Mouse (Mus musculus): ENCODE measurements around the gene Trio. TPM values are rescaled to one million over a fixed set of nuclear protein-coding genes. Genes with fewer than 3 reads are reported as not detected.

Gene Trio
- polyA plus RNA-seq, 1 experiment from 2014 or later: 60.8 TPM

DNA sequence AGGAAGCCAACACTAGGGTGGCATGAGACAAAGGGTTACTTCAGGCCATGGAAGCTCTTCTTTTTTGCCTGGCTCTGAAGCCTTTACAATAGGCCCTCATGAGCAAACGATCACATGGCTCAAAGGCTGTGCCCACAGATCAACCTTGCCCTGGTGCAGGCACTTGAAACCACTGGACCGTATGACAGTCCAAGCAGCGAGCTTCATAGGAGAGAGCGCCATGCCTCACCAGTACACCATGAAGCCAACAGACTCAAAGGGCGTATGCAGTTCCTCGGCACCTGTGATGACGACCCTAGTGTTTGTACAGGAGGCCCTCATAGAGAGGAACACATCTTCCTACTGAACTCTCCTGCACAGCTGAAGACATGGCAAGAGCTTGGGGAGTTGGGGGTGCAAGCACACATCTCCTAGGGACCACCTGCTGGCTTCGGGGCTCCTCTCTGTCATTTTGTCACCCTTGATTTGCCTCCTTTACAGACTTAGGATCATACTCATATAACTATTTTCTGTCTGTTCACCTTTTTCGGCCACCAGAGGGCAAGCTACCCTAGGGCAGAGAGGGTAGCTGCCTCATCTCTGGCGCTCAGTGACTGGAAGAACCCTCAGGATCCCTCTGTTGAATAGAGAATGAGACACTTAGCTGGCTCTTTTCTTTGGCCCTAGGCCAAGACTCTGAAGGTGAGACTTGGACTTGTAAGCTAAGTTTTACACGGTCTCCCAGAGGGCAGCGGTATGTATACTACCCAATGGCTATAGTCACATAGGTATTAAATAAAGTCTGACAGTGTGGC lies 273.8 kb downstream of the Trio start:
- peak; percentile 66 for ATAC-seq (ENCODE audit: low read depth)
- 77% methylated on average over 12 of the region's 12 CpGs for WGBS

GRCm38 (mm10) chr15:27748739-27749138 lies 276.9 kb downstream of the Trio start:
- H3K4me3 ChIP-seq (ENCODE audit: low read depth, low read length): no peak overlapping the region
- 73% methylated on average over 8 of the region's 8 CpGs for WGBS
- no peaks in the 10 kb centered on the region for H3K27me3 ChIP-seq (replicated peaks; ENCODE audit: control insufficient read depth, insufficient read depth, low read length)
- H3K4me2 ChIP-seq (ENCODE audit: low read depth, low read length): no peak overlapping the region
- ATAC-seq (ENCODE audit: low read depth): no peak
- no peaks in the 10 kb centered on the region for H3K4me1 ChIP-seq (ENCODE audit: control insufficient read depth, insufficient read depth, low read length)
- no peak for DNase-seq (ENCODE audit: low spot score)
- H3K36me3 ChIP-seq (ENCODE audit: control insufficient read depth, insufficient read depth, low read length): peaks cover 97% of the 10 kb centered on the region
- no peaks in the 10 kb centered on the region for H3K9me3 ChIP-seq (ENCODE audit: control insufficient read depth, low read length)
- no peak overlapping the region for H3K9ac ChIP-seq (ENCODE audit: low read depth, low read length)
- H3K27ac ChIP-seq (replicated peaks; ENCODE audit: low read depth, low read length): no peak overlapping the region

More for the DNA sequence above, 273.8 kb downstream of the Trio start:
- Histone ChIP-seq H3K4me1 (ENCODE audit: control insufficient read depth, insufficient read depth, low read length) (no peaks in the 10 kb centered on the region), H3K36me3 (ENCODE audit: control insufficient read depth, insufficient read depth, low read length) (peaks cover 99% of the 10 kb centered on the region), H3K4me3 (ENCODE audit: low read depth, low read length) (no peak overlapping the region), H3K9ac (ENCODE audit: low read depth, low read length) (no peak overlapping the region), H3K9me3 (ENCODE audit: control insufficient read depth, low read length) (no peaks in the 10 kb centered on the region), H3K4me2 (ENCODE audit: low read depth, low read length) (no peak overlapping the region), H3K27ac (replicated peaks; ENCODE audit: low read depth, low read length) (0 out of 2 replicates have a peak overlapping the region, but pooled peaks have one; percentile 17), H3K27me3 (replicated peaks; ENCODE audit: control insufficient read depth, insufficient read depth, low read length) (no peaks in the 10 kb centered on the region)
- peak; percentile 87 for DNase-seq (ENCODE audit: low spot score)

- no peaks in the 10 kb centered on the region for H3K9me3 ChIP-seq (ENCODE audit: control insufficient read depth, low read length)
- H3K4me2 ChIP-seq (ENCODE audit: low read depth, low read length): no peak overlapping the region
- no peak for ATAC-seq (ENCODE audit: low read depth)
- no peaks in the 10 kb centered on the region for H3K4me1 ChIP-seq (ENCODE audit: control insufficient read depth, insufficient read depth, low read length)
- WGBS: 90% methylated on average over 18 of the region's 18 CpGs
- no peak overlapping the region for H3K9ac ChIP-seq (ENCODE audit: low read depth, low read length)
- DNase-seq (ENCODE audit: low spot score): no peak
- no peaks in the 10 kb centered on the region for H3K27me3 ChIP-seq (replicated peaks; ENCODE audit: control insufficient read depth, insufficient read depth, low read length)
- no peak overlapping the region for H3K27ac ChIP-seq (replicated peaks; ENCODE audit: low read depth, low read length)
- peaks cover 99% of the 10 kb centered on the region for H3K36me3 ChIP-seq (ENCODE audit: control insufficient read depth, insufficient read depth, low read length)
- H3K4me3 ChIP-seq (ENCODE audit: low read depth, low read length): no peak overlapping the region
Observed at GRCm38 (mm10) chr15:27747512-27747911, 278.1 kb downstream of the Trio start.

GRCm38 (mm10) chr15:27744995-27745394 lies 280.7 kb downstream of the Trio start:
- no peak for DNase-seq (ENCODE audit: low spot score)
- H3K9me3 ChIP-seq (ENCODE audit: control insufficient read depth, low read length): no peaks in the 10 kb centered on the region
- no peak overlapping the region for H3K9ac ChIP-seq (ENCODE audit: low read depth, low read length)
- H3K27me3 ChIP-seq (replicated peaks; ENCODE audit: control insufficient read depth, insufficient read depth, low read length): no peaks in the 10 kb centered on the region
- 0 out of 2 replicates have a peak, but pooled peaks have one; percentile 5 for ATAC-seq (ENCODE audit: low read depth)
- WGBS: 85% methylated on average over 5 of the region's 5 CpGs
- H3K27ac ChIP-seq (replicated peaks; ENCODE audit: low read depth, low read length): no peak overlapping the region
- no peak overlapping the region for H3K4me2 ChIP-seq (ENCODE audit: low read depth, low read length)
- peaks cover 94% of the 10 kb centered on the region for H3K36me3 ChIP-seq (ENCODE audit: control insufficient read depth, insufficient read depth, low read length)
- no peaks in the 10 kb centered on the region for H3K4me1 ChIP-seq (ENCODE audit: control insufficient read depth, insufficient read depth, low read length)
- no peak overlapping the region for H3K4me3 ChIP-seq (ENCODE audit: low read depth, low read length)

GRCm38 (mm10) chr15:27740080-27740479 lies 285.6 kb downstream of the Trio start:
- H3K27ac ChIP-seq (replicated peaks; ENCODE audit: low read depth, low read length): no peak overlapping the region
- DNase-seq (ENCODE audit: low spot score) (no peak), ATAC-seq (ENCODE audit: low read depth) (no peak)
- whole genome bisulfite sequencing: 80% methylated on average over 7 of the region's 7 CpGs
- peaks cover 87% of the 10 kb centered on the region for H3K36me3 ChIP-seq (ENCODE audit: control insufficient read depth, insufficient read depth, low read length)
- no peaks in the 10 kb centered on the region for H3K4me1 ChIP-seq (ENCODE audit: control insufficient read depth, insufficient read depth, low read length)
- no peak overlapping the region for H3K4me2 ChIP-seq (ENCODE audit: low read depth, low read length)
- H3K9me3 ChIP-seq (ENCODE audit: control insufficient read depth, low read length): no peaks in the 10 kb centered on the region
- H3K4me3 ChIP-seq (ENCODE audit: low read depth, low read length): no peak overlapping the region
- no peak overlapping the region for H3K9ac ChIP-seq (ENCODE audit: low read depth, low read length)
- H3K27me3 ChIP-seq (replicated peaks; ENCODE audit: control insufficient read depth, insufficient read depth, low read length): no peaks in the 10 kb centered on the region

GRCm38 (mm10) chr15:27731818-27732217 lies 293.8 kb downstream of the Trio start:
- no peak overlapping the region for H3K9ac ChIP-seq (ENCODE audit: low read depth, low read length)
- no peaks in the 10 kb centered on the region for H3K9me3 ChIP-seq (ENCODE audit: control insufficient read depth, low read length)
- H3K4me3 ChIP-seq (ENCODE audit: low read depth, low read length): no peak overlapping the region
- H3K36me3 ChIP-seq (ENCODE audit: control insufficient read depth, insufficient read depth, low read length): peaks cover 62% of the 10 kb centered on the region
- ATAC-seq (ENCODE audit: low read depth) (no peak), DNase-seq (ENCODE audit: low spot score) (no peak)
- H3K4me1 ChIP-seq (ENCODE audit: control insufficient read depth, insufficient read depth, low read length): no peaks in the 10 kb centered on the region
- WGBS: 89% methylated on average over 4 of the region's 4 CpGs
- no peak overlapping the region for H3K27ac ChIP-seq (replicated peaks; ENCODE audit: low read depth, low read length)
- H3K4me2 ChIP-seq (ENCODE audit: low read depth, low read length): no peak overlapping the region
- H3K27me3 ChIP-seq (replicated peaks; ENCODE audit: control insufficient read depth, insufficient read depth, low read length): no peaks in the 10 kb centered on the region

GRCm38 (mm10) chr15:27726228-27726627 lies 299.4 kb downstream of the Trio start:
- no peak overlapping the region for H3K9ac ChIP-seq (ENCODE audit: low read depth, low read length)
- no peaks in the 10 kb centered on the region for H3K9me3 ChIP-seq (ENCODE audit: control insufficient read depth, low read length)
- whole genome bisulfite sequencing: 71% methylated on average over 6 of the region's 6 CpGs
- DNase-seq (ENCODE audit: low spot score) (no peak), ATAC-seq (ENCODE audit: low read depth) (no peak)
- no peak overlapping the region for H3K27ac ChIP-seq (replicated peaks; ENCODE audit: low read depth, low read length)
- H3K4me1 ChIP-seq (ENCODE audit: control insufficient read depth, insufficient read depth, low read length): no peaks in the 10 kb centered on the region
- no peak overlapping the region for H3K4me2 ChIP-seq (ENCODE audit: low read depth, low read length)
- H3K4me3 ChIP-seq (ENCODE audit: low read depth, low read length): no peak overlapping the region
- peaks cover 10% of the 10 kb centered on the region; the same call in 1 of the 2 replicates for H3K36me3 ChIP-seq (ENCODE audit: control insufficient read depth, insufficient read depth, low read length)
- no peaks in the 10 kb centered on the region for H3K27me3 ChIP-seq (replicated peaks; ENCODE audit: control insufficient read depth, insufficient read depth, low read length)

- no peak for ATAC-seq (ENCODE audit: low read depth)
- Histone ChIP-seq H3K27me3 (replicated peaks; ENCODE audit: control insufficient read depth, insufficient read depth, low read length) (no peaks in the 10 kb centered on the region), H3K9ac (ENCODE audit: low read depth, low read length) (no peak overlapping the region), H3K4me1 (ENCODE audit: control insufficient read depth, insufficient read depth, low read length) (no peaks in the 10 kb centered on the region), H3K27ac (replicated peaks; ENCODE audit: low read depth, low read length) (peak overlapping the region; percentile 59; the same call in 1 of the 2 replicates), H3K36me3 (ENCODE audit: control insufficient read depth, insufficient read depth, low read length) (peaks cover 4% of the 10 kb centered on the region; the same call in 1 of the 2 replicates), H3K9me3 (ENCODE audit: control insufficient read depth, low read length) (no peaks in the 10 kb centered on the region), H3K4me2 (ENCODE audit: low read depth, low read length) (no peak overlapping the region), H3K4me3 (ENCODE audit: low read depth, low read length) (no peak overlapping the region)
- WGBS: 59% methylated on average over 9 of the region's 9 CpGs
- no peak for DNase-seq (ENCODE audit: low spot score)
Observed at GRCm38 (mm10) chr15:27724796-27725680, 300.6 kb downstream of the Trio start.

Data from embryonic facial prominence, embryonic 14.5 days (tissue).